Mouse (Mus musculus) adrenal gland, postnatal 14 days (tissue): ENCODE results near the gene Supt4a. TPM values are rescaled to one million over a fixed set of nuclear protein-coding genes. Genes with fewer than 3 reads are reported as not detected.

Experiments used
- DNase-seq: peaks from one replicate; pipeline ENCODE4 v3.0.0; 2021; ENCODE audit warnings: mixed read lengths
- microRNA-seq, 2 experiments: library from miRNA; unstranded; fragments of <30 nt; microRNA quantifications; one replicate each; pipeline ENCODE4 v1.2.0; 2021
- total RNA-seq: library from RNA; stranded (reverse); gene quantifications from 2 replicates; pipeline ENCODE4 v1.2.3, GENCODE M21; 2021

The Supt4a gene
- total RNA-seq, 1 experiment from 2014 or later = 56.5 TPM

DNA sequence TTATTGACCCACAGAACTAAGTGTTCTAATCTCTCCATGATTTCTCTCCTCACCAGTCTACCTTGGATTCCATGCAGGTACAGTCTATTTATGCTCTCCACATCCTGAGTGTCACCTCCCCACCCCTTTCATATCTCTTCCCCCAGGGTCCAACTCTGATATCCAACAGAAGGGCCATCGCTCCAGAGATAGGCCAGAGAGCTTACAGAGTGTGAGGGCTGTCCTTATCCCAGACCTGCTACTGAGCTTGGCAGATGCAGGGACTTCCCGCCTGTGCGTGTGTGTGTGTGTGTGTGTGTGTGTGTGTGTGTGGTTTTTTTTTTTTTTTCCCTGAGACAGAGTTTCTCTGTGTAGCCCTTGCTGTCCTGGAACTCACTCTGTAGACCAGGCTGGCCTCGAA lies 31.4 kb downstream of the Supt4a start:
- DNase-seq = no peak

DNA sequence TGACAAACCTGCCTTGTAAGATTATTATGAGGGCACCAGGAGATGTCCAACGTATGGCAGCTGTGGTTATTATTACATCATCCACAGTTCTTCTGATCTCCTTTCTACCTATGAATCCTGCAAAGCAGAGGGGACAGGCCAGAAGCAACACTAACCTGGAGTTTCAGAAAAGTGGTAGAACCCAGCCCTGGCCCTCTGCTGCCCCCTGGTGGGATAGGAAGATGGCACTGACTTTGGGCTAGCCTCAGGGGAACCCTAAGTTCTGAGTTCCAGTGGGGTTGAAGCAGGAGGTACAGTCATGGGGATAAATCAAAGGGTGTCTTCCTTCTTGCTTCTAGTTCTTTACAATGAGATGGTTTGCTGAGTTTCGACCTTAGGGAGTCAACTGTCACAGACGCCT lies 33.6 kb downstream of the Supt4a start:
- peak; percentile 88 for DNase-seq

DNA sequence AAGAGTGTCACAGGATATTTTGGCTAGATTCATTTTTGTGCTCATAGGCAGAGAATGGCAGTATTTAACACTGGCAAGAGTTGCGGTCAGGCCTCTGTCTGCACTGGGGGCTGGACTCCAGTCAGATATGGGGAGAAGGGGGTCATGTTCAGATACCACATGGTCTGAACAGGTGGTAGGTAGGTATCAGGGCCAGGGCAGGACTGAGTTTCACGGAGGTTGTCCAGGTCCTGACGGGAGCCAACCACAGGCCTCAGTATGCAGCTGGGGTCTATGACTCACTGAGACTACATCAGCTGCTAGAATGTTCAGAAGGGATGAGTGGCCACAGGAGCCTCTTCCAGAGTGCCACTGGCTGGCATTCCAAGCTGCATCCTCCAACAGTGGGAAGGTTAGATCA lies 35.0 kb downstream of the Supt4a start:
- no peak for DNase-seq

DNA sequence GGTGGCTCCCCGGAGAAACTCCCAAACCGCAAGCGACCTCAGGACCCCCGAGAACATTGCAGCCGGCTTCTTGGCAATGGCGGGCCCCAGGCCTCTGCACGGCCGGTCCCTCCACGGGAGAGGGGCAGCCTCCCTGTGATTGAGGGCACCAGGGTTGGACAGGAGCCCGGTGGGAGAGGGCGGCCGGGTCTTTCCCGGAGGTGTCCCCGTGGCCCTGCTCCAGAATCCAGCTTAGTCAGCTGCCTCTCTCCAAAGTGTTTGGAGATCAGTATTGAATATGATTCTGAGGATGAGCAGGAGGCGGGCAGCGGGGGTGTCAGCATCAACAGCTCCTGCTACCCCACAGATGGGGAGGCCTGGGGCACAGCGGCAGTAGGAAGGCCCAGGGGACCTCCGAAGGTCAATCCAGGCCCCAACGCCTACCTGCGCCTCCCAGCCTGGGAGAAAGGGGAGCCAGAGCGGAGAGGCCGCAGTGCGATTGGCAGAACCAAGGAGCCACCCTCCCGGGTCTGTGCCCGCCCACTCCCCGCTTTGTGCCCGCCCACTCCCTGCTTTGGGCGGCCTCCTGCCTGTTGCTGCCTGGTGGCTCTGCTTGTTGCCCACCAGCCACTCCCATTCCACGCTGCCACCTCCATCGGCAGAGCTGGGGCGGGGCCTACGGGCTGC lies 40.9 kb downstream of the Supt4a start:
- peak; percentile 77 for DNase-seq

DNA sequence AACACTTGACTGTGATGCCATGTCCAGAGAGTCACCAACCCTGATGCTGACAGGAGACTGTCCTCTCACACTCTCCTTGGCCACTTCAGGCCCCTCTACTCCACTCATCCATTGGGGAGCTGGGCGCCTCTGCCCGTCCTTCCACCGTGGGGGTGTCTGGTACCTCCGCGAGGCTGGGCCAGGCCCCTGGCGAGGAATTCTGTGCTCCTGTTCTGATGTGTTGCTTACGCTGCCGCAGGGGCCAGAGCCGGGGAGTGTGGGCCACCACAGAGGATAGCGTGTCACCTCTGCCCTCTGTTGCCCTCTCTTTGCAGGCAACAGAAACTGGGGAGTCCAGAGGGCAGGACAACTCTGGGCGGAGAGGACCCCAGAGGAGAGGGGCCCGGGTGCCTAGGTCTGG lies 41.6 kb downstream of the Supt4a start:
- DNase-seq = no peak

DNA sequence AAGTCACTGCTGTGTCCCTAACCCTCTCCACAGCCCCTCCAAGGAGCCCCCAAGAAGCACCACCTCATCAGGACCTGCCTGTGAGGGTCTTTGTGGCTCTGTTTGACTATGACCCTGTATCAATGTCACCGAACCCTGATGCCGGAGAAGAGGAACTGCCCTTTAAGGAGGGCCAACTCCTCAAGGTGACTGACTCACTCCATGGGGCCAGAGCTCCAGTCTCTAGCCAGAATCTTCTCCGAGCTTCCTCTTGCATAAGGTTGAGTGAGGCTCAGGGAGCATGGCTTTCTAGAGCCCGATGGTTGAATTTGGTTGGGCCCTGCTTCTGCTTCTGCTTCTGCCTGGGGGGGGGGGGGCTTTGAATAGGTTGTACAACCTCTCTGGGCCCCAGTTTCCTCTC lies 42.0 kb downstream of the Supt4a start:
- peak; percentile 50 for DNase-seq

DNA sequence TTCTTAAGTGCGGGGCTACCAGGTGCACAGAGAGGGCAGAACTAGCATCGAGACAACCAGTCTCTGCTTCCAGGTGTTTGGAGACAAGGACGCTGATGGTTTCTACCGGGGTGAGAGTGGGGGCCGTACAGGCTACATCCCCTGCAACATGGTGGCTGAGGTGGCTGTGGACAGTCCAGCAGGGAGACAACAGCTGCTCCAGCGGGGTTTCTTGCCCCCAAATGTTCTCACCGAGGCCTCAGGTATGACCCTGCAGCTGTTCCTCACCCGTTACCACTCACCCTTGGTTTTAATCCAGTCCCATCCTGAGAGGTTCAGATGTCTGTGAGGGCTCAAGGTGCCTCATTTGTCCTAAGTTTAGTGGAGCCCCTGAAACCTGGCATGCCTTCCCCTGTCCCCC lies 42.8 kb downstream of the Supt4a start:
- DNase-seq = no peak

DNA sequence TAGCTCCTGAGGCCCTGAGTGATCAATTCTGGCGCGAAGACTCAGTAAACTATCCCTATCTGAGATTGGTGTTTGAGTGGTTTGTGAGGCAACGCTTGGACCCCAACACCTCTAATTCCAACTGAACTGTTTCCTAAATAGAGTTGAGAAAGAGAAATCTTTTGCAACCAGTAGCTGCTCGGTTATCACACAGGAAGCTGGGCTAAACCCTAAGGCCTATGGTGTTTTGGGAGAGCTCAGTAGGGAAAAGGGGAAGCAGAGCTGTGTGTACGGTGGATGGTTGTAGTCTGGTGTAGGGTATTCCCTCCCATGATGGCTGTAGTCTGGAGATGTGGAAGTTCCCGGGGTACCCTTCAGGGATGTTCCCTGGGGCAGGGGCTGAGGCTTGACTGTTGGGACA lies 52.7 kb downstream of the Supt4a start:
- no peak for DNase-seq

Small RNAs within 50 kb of the gene (microRNA-seq; reads per million reads assigned to microRNA genes)
- 0 reads per million in 2 experiments for gene Mir142
- 0 reads per million in 2 experiments for gene Mir142b

Other genes starting within 250 kb of the Supt4a start
- gene Gm11492, start 170.9 kb upstream of the Supt4a start, total RNA-seq = not detected in 2 replicates
- gene Sept4, start 168.6 kb upstream of the Supt4a start, total RNA-seq = 44.4 and 45.3 TPM in 2 replicates
- gene Mtmr4, start 145.4 kb upstream of the Supt4a start, total RNA-seq = 23.7 and 27.7 TPM in 2 replicates
- gene Hsf5, start 120.4 kb upstream of the Supt4a start, total RNA-seq = not detected in 2 replicates
- gene Rnf43, start 74.8 kb upstream of the Supt4a start, total RNA-seq = 5.7 and 6.4 TPM in 2 replicates
- gene Tspoap1, start 23.0 kb downstream of the Supt4a start, total RNA-seq = 2.8 and 3.9 TPM in 2 replicates
- gene Mpo, start 56.0 kb downstream of the Supt4a start, total RNA-seq = 0.64 and 1.4 TPM in 2 replicates
- gene Lpo, start 90.7 kb downstream of the Supt4a start, total RNA-seq = not detected in 2 replicates
- 9.5 and 14.3 TPM in 2 replicates for gene Mks1, start 115.7 kb downstream of the Supt4a start, total RNA-seq
- gene Epx, start 138.0 kb downstream of the Supt4a start, total RNA-seq = 0.63 TPM in 1 of 2 replicates, not detected in the other
- gene Olfr462, start 154.7 kb downstream of the Supt4a start, total RNA-seq = not detected in 2 replicates
- not detected in 2 replicates for gene Olfr463, start 159.8 kb downstream of the Supt4a start, total RNA-seq
- not detected in 2 replicates for gene Olfr464, start 183.4 kb downstream of the Supt4a start, total RNA-seq
- 154 and 174 TPM in 2 replicates for gene Dynll2, start 250.0 kb downstream of the Supt4a start, total RNA-seq